Mouse (Mus musculus): ENCODE results near the gene Apol9a.

The Apol9a gene

DNA sequence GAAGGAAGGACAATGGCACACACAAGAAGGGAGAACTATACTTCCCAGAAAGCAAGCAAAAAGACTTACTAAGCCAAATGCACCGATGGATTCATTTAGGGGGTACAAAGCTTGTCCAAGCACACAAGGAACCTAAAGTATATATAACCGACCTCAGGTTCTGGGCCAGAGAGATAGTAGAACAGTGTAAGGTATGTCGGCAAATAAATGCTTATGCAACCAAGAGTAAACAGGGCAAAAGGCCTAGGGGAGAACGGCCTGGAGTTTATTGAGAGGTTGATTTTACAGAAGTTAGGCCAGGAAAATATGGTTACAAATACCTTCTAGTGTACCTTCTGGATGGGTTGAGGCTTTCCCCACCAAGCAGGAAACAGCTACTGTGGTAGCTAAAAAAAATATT is 33.5 kb downstream of the Apol9a start:
- DNase-seq (ENCODE audit: low spot score in 2 of 2) = no peak

GRCm38 (mm10) chr15:77376920-77377319 is 34.0 kb downstream of the Apol9a start:
- DNase-seq (ENCODE audit: low spot score in 2 of 2) = no peak

- DNase-seq (ENCODE audit: low spot score in 2 of 2) = no peak
These were observed 40.3 kb downstream of the Apol9a start for GRCm38 (mm10) chr15:77370588-77370987.

- DNase-seq (ENCODE audit: low spot score in 2 of 2) = no peak
These were observed 41.0 kb downstream of the Apol9a start for GRCm38 (mm10) chr15:77369981-77370380.

DNA sequence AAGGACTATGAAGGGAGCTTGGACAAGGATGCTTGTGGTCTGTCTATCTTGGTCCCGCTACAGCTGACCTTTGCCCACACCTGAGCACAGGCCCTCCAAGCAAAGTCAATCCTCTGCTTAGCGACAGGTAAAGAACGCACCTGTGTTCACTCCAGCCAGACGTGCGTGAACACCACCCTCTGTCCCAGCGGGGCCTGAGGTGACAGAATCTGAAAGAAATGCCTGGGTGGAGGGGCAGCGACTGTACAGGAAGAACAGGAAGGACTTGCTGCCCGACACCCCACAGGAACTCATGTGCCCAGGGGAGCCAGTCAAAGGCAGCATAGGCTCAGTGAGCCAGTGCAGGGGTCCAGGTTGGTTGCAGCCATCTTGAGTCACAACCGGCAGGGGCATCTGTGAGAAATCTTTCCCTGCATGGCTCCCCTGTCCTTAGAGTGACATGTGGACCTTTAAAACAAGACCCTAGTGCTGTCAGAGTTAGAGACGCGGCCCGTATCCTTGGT is 42.1 kb downstream of the Apol9a start:
- peak in 1 of 2 experiments; percentile 35 for DNase-seq (ENCODE audit: low spot score in 2 of 2)

DNA sequence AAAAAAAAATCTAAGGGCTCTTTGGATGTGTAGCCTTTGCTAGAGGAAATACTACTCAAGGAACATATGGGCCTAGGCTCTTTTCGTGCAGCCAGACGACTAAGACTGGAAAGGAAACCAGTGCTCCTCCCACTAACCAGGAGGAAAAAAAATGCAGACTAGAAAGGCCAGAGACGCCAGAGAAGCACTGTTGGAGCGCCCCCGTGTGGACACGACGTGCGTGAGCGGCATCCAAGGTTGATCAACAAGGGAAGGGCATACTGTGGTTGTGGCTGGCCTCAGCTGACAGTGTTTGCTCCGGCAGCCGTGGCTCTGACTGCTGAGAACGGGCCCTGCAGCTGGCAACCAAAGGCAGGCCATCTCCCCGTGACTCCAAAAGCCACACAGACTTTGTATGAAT is 42.8 kb downstream of the Apol9a start:
- peak; percentile 91 to 95 for DNase-seq (ENCODE audit: low spot score in 2 of 2)

DNA sequence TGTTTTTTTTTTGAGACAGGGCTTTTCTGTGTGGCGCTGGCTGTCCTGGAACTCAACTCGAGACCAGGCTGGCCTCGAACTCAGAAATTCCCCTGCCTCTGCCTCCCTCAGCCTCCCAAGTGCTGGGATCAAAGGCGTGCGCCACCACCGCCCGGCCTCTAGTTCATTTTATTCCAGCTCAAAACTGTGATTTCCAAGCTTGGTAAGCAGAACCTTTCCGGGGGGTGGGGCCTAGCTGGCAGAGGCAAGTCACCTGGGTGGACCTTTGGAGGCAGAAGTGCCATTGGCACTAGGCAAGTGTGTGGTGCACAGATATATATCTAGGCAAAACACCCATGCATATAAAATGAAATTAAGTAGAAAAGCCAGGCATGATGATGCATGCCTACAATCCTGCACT is 43.4 kb downstream of the Apol9a start:
- no peak for DNase-seq (ENCODE audit: low spot score in 2 of 2)

DNA sequence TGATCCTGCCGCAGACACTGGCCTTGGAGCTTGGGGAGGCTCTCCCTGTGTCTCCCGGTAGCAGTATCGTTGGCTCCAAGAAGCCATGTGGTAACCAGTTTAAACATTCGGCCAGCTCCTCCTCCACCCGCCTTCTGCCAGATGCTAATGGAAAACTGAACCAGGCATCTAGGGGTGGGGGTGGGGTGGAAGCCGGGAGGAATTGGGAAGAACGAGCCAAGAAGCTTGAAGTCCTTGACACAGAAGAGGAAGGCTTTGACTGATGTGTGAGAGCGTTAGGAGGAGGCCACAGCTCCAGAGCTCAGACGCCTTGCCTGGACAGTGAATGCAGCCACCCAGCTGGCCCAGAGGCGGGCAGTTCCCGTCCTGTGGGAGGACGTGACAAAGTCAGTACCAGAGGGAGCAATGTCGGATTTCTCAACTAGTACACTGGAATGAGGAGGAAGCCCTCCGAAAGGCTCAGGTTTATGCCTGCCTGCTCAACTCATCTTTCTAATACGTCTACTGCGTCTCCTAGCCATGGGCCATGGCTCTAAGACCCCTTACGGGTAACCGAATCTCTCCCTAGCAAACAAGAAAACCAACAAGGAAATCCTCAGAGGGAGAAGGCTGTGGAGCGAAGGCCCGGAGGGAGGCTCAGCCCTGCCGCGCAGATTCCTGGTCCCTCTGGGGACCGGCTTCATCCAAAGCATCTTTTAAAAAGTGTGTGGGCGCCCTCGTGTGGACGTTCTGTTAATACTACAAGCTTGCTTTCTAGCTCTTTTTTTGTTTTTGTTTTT is 44.0 kb downstream of the Apol9a start:
- peak; percentile 63 to 64 for DNase-seq (ENCODE audit: low spot score in 2 of 2)

GRCm38 (mm10) chr15:77365700-77366570 is 45.0 kb downstream of the Apol9a start:
- DNase-seq (ENCODE audit: low spot score in 2 of 2) = no peak

DNA sequence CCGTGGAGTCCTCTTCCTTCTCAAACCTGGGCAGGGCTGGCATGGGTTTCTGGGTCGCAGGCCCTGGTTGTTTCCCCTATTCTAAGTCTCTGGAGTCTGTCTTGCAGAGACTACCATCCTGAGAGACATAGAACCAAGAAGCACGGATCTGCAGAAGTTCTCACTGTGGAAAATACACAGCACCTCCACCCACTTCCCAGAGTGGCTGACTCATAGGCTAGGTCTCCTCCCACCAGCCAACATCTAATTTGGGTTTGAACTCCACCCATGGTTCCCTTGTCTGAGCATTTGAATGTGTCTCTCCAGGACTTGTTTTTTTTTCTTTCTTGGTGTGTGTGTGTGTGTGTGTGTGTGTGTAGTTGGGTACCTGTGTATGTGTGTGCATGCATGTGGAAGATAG is 46.9 kb downstream of the Apol9a start:
- peak in 1 of 2 experiments; percentile 50 for DNase-seq (ENCODE audit: low spot score in 2 of 2)

DNA sequence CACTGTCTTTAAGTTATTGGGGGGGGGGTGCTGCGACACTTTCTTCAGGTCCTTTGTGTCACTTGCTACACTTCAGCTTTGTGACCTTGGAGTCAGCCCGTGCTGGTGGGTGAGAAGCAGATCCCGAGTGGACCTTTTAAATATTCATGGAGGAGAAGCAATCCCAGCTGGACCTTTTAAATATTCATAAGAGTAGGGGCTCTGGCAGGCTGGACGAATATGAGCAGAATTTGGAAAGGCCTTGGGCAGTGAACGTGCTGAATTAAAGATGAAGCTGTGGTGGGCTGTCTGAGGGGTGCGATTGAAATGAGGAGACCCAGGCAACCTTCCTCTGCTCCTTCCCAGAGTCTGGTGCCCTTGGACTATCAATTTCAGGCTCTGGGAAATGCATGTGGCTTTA is 47.4 kb downstream of the Apol9a start:
- DNase-seq (ENCODE audit: low spot score in 2 of 2) = no peak

- no peak for DNase-seq (ENCODE audit: low spot score in 2 of 2)
These were observed 48.0 kb downstream of the Apol9a start for GRCm38 (mm10) chr15:77362952-77363351.

GRCm38 (mm10) chr15:77359905-77360304 is 51.0 kb downstream of the Apol9a start:
- DNase-seq (ENCODE audit: low spot score in 2 of 2) = no peak

- peak in 1 of 2 experiments; percentile 32 for DNase-seq (ENCODE audit: low spot score in 2 of 2)
These were observed 51.4 kb downstream of the Apol9a start for GRCm38 (mm10) chr15:77359486-77359885.

- DNase-seq (ENCODE audit: low spot score in 2 of 2) = no peak
These were observed 51.9 kb downstream of the Apol9a start for GRCm38 (mm10) chr15:77359084-77359483.

GRCm38 (mm10) chr15:77358320-77359040 is 52.5 kb downstream of the Apol9a start:
- DNase-seq (ENCODE audit: low spot score in 2 of 2) = peak; percentile 80 to 82

GRCm38 (mm10) chr15:77356248-77356810 is 54.6 kb downstream of the Apol9a start:
- no peak for DNase-seq (ENCODE audit: low spot score in 2 of 2)

GRCm38 (mm10) chr15:77354848-77355551 is 55.9 kb downstream of the Apol9a start:
- no peak for DNase-seq (ENCODE audit: low spot score in 2 of 2)

DNA sequence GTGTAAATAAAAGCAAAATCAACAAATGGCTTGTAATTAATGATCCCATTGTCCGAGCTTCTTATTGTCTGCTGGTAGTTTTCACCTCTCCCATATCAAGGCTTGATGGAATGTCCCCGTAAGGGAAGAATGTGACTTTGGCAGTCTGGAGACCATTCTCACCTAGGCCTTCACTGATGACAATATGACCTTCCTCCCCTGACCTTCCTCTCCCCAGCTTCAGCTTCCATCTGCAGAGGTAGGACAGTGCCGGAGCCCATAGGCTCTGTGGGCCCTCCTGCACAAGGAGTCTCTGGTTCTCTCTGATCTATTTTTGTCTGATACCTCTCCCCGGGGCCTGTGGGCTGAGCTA is 56.5 kb downstream of the Apol9a start:
- no peak for DNase-seq (ENCODE audit: low spot score in 2 of 2)
